Mouse (Mus musculus): ENCODE data around the gene Sbds. TPM values are rescaled to one million over a fixed set of nuclear protein-coding genes. Genes with fewer than 3 reads are reported as not detected.

The Sbds gene
- polyA plus RNA-seq, 1 experiment = 41.9 TPM

- 81% methylated on average over 7 of the region's 7 CpGs for WGBS
These were observed 16.1 kb downstream of the Sbds start for GRCm38 (mm10) chr5:130239236-130239635.

GRCm38 (mm10) chr5:130236302-130236701 is 19.0 kb downstream of the Sbds start:
- WGBS = 91% methylated on average over 8 of the region's 8 CpGs
- no peak for DNase-seq
- no peaks in the 10 kb centered on the region for H3K4me1 ChIP-seq (ENCODE audit: control insufficient read depth, insufficient read depth, low read length)
- TF ChIP-seq CTCF (IDR thresholded peaks at IDR 0.05; ENCODE audit: insufficient read depth, low read length) (no peak), POLR2A (IDR thresholded peaks at IDR 0.05; ENCODE audit: borderline replicate concordance, extremely low read depth, low read depth, low read length) (no peak)
- H3K4me3 ChIP-seq (replicated peaks; ENCODE audit: extremely low read depth, low read depth, low read length) = no peak overlapping the region

More at GRCm38 (mm10) chr5:130239236-130239635, 16.1 kb downstream of the Sbds start:
- no peak for TF ChIP-seq CTCF (IDR thresholded peaks at IDR 0.05; ENCODE audit: insufficient read depth, low read length)
- TF ChIP-seq POLR2A (IDR thresholded peaks at IDR 0.05; ENCODE audit: borderline replicate concordance, extremely low read depth, low read depth, low read length) = no peak
- Histone ChIP-seq H3K4me3 (replicated peaks; ENCODE audit: extremely low read depth, low read depth, low read length) (no peak overlapping the region), H3K4me1 (ENCODE audit: control insufficient read depth, insufficient read depth, low read length) (no peaks in the 10 kb centered on the region)
- DNase-seq = no peak

- TF ChIP-seq CTCF (IDR thresholded peaks at IDR 0.05; ENCODE audit: insufficient read depth, low read length) = no peak
- TF ChIP-seq POLR2A (IDR thresholded peaks at IDR 0.05; ENCODE audit: borderline replicate concordance, extremely low read depth, low read depth, low read length) = no peak
- H3K4me1 ChIP-seq (ENCODE audit: control insufficient read depth, insufficient read depth, low read length) = peaks cover 14% of the 10 kb centered on the region
- no peak for DNase-seq
- H3K4me3 ChIP-seq (replicated peaks; ENCODE audit: extremely low read depth, low read depth, low read length) = no peak overlapping the region
- WGBS = 7% methylated on average over 4 of the region's 4 CpGs
These were observed 27.2 kb downstream of the Sbds start for GRCm38 (mm10) chr5:130228120-130228519.

GRCm38 (mm10) chr5:130226790-130227189 is 28.5 kb downstream of the Sbds start:
- TF ChIP-seq POLR2A (IDR thresholded peaks at IDR 0.05; ENCODE audit: borderline replicate concordance, extremely low read depth, low read depth, low read length) (no peak), CTCF (IDR thresholded peaks at IDR 0.05; ENCODE audit: insufficient read depth, low read length) (no peak)
- no peak for DNase-seq
- Histone ChIP-seq H3K4me1 (ENCODE audit: control insufficient read depth, insufficient read depth, low read length) (peaks cover 15% of the 10 kb centered on the region), H3K4me3 (replicated peaks; ENCODE audit: extremely low read depth, low read depth, low read length) (no peak overlapping the region)
- WGBS = 67% methylated on average over 3 of the region's 3 CpGs

GRCm38 (mm10) chr5:130222146-130223004 is 33.0 kb downstream of the Sbds start:
- no peak; the same call in 1 of the 2 replicates for TF ChIP-seq POLR2A (IDR thresholded peaks at IDR 0.05; ENCODE audit: borderline replicate concordance, extremely low read depth, low read depth, low read length)
- peak; percentile 69 for TF ChIP-seq CTCF (IDR thresholded peaks at IDR 0.05; ENCODE audit: insufficient read depth, low read length)
- Histone ChIP-seq H3K4me1 (ENCODE audit: control insufficient read depth, insufficient read depth, low read length) (peaks cover 20% of the 10 kb centered on the region), H3K4me3 (replicated peaks; ENCODE audit: extremely low read depth, low read depth, low read length) (peak overlapping the region; percentile 77)
- DNase-seq = peak; percentile 96
- under 1% methylated on average over 88 of the region's 88 CpGs for WGBS

GRCm38 (mm10) chr5:130221760-130222145 is 33.6 kb downstream of the Sbds start:
- peak overlapping the region; percentile 77 for H3K4me3 ChIP-seq (replicated peaks; ENCODE audit: extremely low read depth, low read depth, low read length)
- DNase-seq = no peak
- peaks cover 17% of the 10 kb centered on the region for H3K4me1 ChIP-seq (ENCODE audit: control insufficient read depth, insufficient read depth, low read length)
- under 1% methylated on average over 10 of the region's 10 CpGs for WGBS
- no peak for TF ChIP-seq CTCF (IDR thresholded peaks at IDR 0.05; ENCODE audit: insufficient read depth, low read length)
- no peak for TF ChIP-seq POLR2A (IDR thresholded peaks at IDR 0.05; ENCODE audit: borderline replicate concordance, extremely low read depth, low read depth, low read length)

- TF ChIP-seq CTCF (IDR thresholded peaks at IDR 0.05; ENCODE audit: insufficient read depth, low read length) (no peak), POLR2A (IDR thresholded peaks at IDR 0.05; ENCODE audit: borderline replicate concordance, extremely low read depth, low read depth, low read length) (no peak)
- 48% methylated on average over 2 of the region's 2 CpGs for WGBS
- DNase-seq = no peak
- no peak overlapping the region for H3K4me3 ChIP-seq (replicated peaks; ENCODE audit: extremely low read depth, low read depth, low read length)
- peaks cover 17% of the 10 kb centered on the region for H3K4me1 ChIP-seq (ENCODE audit: control insufficient read depth, insufficient read depth, low read length)
These were observed 34.0 kb downstream of the Sbds start for GRCm38 (mm10) chr5:130221316-130221715.

GRCm38 (mm10) chr5:130218336-130218735 is 37.0 kb downstream of the Sbds start:
- TF ChIP-seq POLR2A (IDR thresholded peaks at IDR 0.05; ENCODE audit: borderline replicate concordance, extremely low read depth, low read depth, low read length) (no peak), CTCF (IDR thresholded peaks at IDR 0.05; ENCODE audit: insufficient read depth, low read length) (no peak)
- 64% methylated on average over 5 of the region's 5 CpGs for WGBS
- H3K4me1 ChIP-seq (ENCODE audit: control insufficient read depth, insufficient read depth, low read length) = peaks cover 13% of the 10 kb centered on the region
- no peak for DNase-seq
- no peak overlapping the region for H3K4me3 ChIP-seq (replicated peaks; ENCODE audit: extremely low read depth, low read depth, low read length)

GRCm38 (mm10) chr5:130217406-130217805 is 37.9 kb downstream of the Sbds start:
- no peak for TF ChIP-seq CTCF (IDR thresholded peaks at IDR 0.05; ENCODE audit: insufficient read depth, low read length)
- TF ChIP-seq POLR2A (IDR thresholded peaks at IDR 0.05; ENCODE audit: borderline replicate concordance, extremely low read depth, low read depth, low read length) = no peak
- Histone ChIP-seq H3K4me1 (ENCODE audit: control insufficient read depth, insufficient read depth, low read length) (peaks cover 9% of the 10 kb centered on the region; the same call in 1 of the 2 replicates), H3K4me3 (replicated peaks; ENCODE audit: extremely low read depth, low read depth, low read length) (no peak overlapping the region)
- WGBS = 74% methylated on average over 4 of the region's 4 CpGs
- no peak for DNase-seq

- 76% methylated on average over 7 of the region's 7 CpGs for WGBS
- no peak for DNase-seq
- Histone ChIP-seq H3K4me3 (replicated peaks; ENCODE audit: extremely low read depth, low read depth, low read length) (no peak within 1 kb of the TSS), H3K4me1 (ENCODE audit: control insufficient read depth, insufficient read depth, low read length) (peaks cover 9% of the 10 kb centered on the region; the same call in 1 of the 2 replicates)
- TF ChIP-seq CTCF (IDR thresholded peaks at IDR 0.05; ENCODE audit: insufficient read depth, low read length) = no peak
- no peak for TF ChIP-seq POLR2A (IDR thresholded peaks at IDR 0.05; ENCODE audit: borderline replicate concordance, extremely low read depth, low read depth, low read length)
These were observed 38.5 kb downstream of the Sbds start, which contains the start of gene Tmem248 for GRCm38 (mm10) chr5:130216781-130217180. Tmem248 (plus strand) TSS chr5:130217081.

All from lung, adult 2 months (tissue).